Mouse (Mus musculus): ENCODE results near the gene Mcm2. TPM values are rescaled to one million over a fixed set of nuclear protein-coding genes. Genes with fewer than 3 reads are reported as not detected.

Gene Mcm2
- polyA plus RNA-seq, 1 experiment, result 128 TPM

DNA sequence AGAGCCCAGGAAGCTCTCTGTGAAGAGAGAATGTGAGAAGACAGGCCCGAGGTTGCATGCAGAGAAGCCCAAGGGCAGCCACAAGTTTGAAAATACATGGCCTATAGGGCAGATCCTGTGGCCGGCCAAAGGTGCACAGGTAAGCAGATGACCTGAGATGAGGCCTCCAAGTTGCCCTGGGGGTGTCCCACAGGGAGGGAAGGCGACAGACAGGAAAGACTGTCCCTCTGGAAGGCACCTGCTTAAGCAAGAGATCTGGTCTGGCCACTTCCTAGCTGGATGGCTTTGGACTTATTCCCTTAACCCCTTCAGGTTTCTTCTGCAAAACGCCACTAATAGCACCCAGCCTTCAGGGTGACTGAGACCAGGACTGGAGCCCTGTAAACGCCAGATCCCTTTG, 2.9 kb upstream of the Mcm2 start:
- peak overlapping the region; percentile 81 for H3K4me3 ChIP-seq (replicated peaks)
- TF ChIP-seq GATA1 (IDR thresholded peaks at IDR 0.05; ENCODE audit: low read length), result no peak
- no peak for TF ChIP-seq TAL1 (IDR thresholded peaks at IDR 0.05; ENCODE audit: low read length)
- H3K27me3 ChIP-seq (ENCODE audit: control insufficient read depth), result no peaks in the 10 kb centered on the region
- H3K9me3 ChIP-seq (ENCODE audit: control insufficient read depth, low read length), result no peaks in the 10 kb centered on the region
- H3K4me1 ChIP-seq (ENCODE audit: control insufficient read depth), result peaks cover 84% of the 10 kb centered on the region
- peaks cover 47% of the 10 kb centered on the region for H3K36me3 ChIP-seq (ENCODE audit: control insufficient read depth)

DNA sequence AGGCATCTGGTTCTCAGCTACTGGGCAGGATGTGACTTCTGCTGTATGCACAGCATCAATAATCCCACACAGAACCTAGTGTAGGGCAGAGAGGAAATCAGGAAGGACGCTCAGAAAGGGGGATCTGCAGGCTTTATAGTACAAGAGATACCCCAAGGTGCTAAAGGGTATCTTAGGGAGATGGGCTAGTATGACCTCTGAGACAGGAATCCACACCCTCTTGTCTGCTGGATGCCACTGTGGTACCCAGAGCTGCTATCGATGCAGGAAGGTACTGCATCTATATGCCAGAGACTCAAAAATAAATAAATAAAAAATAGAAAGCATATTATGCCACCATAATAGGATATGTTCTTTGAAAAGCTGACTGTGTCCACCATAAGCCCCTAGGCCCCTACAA, 1.0 kb upstream of the Mcm2 start:
- Histone ChIP-seq H3K9me3 (ENCODE audit: control insufficient read depth, low read length) (no peaks in the 10 kb centered on the region), H3K27me3 (ENCODE audit: control insufficient read depth) (no peaks in the 10 kb centered on the region), H3K36me3 (ENCODE audit: control insufficient read depth) (peaks cover 47% of the 10 kb centered on the region), H3K4me3 (replicated peaks) (no peak overlapping the region), H3K4me1 (ENCODE audit: control insufficient read depth) (peaks cover 84% of the 10 kb centered on the region)
- TF ChIP-seq TAL1 (IDR thresholded peaks at IDR 0.05; ENCODE audit: low read length) (no peak), GATA1 (IDR thresholded peaks at IDR 0.05; ENCODE audit: low read length) (no peak)

DNA sequence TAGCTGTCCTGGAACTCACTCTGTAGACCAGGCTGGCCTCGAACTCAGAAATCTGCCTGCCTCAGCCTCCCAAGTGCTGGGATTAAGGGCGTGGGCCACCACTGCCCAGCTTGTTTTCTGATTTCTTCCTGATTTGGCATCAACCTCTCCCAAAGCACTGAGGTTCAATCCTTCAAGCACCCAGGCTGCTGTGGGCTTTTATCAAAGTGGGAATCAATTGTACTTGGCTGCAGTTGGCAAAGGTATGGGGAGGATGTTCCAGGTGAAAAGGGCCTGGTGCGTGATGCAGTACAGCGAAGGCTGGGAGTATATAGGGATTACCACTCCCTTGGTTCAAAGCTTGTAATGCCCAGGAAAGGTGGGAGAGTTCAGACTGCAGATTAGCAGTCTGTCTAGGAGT, 506 bp upstream of the Mcm2 start:
- no peak for TF ChIP-seq GATA1 (IDR thresholded peaks at IDR 0.05; ENCODE audit: low read length)
- no peak for TF ChIP-seq TAL1 (IDR thresholded peaks at IDR 0.05; ENCODE audit: low read length)
- Histone ChIP-seq H3K4me3 (replicated peaks) (peak overlapping the region; percentile 93), H3K27me3 (ENCODE audit: control insufficient read depth) (no peaks in the 10 kb centered on the region), H3K36me3 (ENCODE audit: control insufficient read depth) (peaks cover 47% of the 10 kb centered on the region), H3K4me1 (ENCODE audit: control insufficient read depth) (peaks cover 84% of the 10 kb centered on the region), H3K9me3 (ENCODE audit: control insufficient read depth, low read length) (no peaks in the 10 kb centered on the region)

DNA sequence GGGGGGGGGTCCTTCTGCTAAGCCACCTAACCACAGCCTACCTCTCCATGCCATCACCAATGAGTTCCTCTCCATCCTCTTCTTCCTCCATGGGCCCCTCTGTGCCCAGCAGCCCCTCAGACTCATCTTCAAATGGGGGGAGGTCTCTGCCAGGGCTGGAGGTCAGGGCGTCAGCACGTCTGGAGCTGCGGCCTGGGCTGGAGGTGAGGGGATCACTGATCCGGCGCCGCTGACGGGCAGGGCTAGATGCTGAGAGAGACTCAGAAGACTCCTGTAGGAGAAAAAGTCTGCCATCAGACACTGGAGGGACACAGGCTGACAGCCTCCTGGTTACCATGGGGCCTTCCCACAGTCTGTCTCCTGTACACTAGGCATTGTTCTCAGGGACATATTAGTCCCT, 1.3 kb downstream of the Mcm2 start:
- Histone ChIP-seq H3K9me3 (ENCODE audit: control insufficient read depth, low read length) (no peaks in the 10 kb centered on the region), H3K36me3 (ENCODE audit: control insufficient read depth) (peaks cover 54% of the 10 kb centered on the region), H3K4me3 (replicated peaks) (peak overlapping the region; percentile 93), H3K27me3 (ENCODE audit: control insufficient read depth) (no peaks in the 10 kb centered on the region), H3K4me1 (ENCODE audit: control insufficient read depth) (peaks cover 85% of the 10 kb centered on the region)
- TF ChIP-seq GATA1 (IDR thresholded peaks at IDR 0.05; ENCODE audit: low read length), result no peak
- no peak for TF ChIP-seq TAL1 (IDR thresholded peaks at IDR 0.05; ENCODE audit: low read length)

DNA sequence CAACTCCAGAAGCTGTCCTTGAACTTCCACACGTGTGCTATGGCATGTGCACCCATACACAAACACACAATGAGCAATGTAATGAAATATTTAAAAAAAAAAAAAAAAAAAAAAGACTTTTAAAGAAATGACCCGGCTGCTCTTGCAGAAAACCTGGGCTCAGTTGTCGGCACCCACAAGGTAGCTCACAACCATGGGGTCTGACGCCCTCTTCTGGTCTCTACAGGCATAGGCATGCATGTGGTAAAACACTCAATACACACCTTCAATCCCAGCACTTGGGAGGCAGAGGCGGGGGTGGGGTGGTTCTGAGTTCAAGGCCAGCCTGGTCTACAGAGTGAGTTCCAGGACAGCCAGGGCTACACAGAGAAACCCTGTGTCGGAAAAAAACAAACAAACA, 2.6 kb downstream of the Mcm2 start:
- Histone ChIP-seq H3K4me3 (replicated peaks) (peak overlapping the region; percentile 93), H3K4me1 (ENCODE audit: control insufficient read depth) (peaks cover 83% of the 10 kb centered on the region), H3K36me3 (ENCODE audit: control insufficient read depth) (peaks cover 67% of the 10 kb centered on the region), H3K9me3 (ENCODE audit: control insufficient read depth, low read length) (no peaks in the 10 kb centered on the region), H3K27me3 (ENCODE audit: control insufficient read depth) (no peaks in the 10 kb centered on the region)
- no peak for TF ChIP-seq GATA1 (IDR thresholded peaks at IDR 0.05; ENCODE audit: low read length)
- TF ChIP-seq TAL1 (IDR thresholded peaks at IDR 0.05; ENCODE audit: low read length), result no peak

DNA sequence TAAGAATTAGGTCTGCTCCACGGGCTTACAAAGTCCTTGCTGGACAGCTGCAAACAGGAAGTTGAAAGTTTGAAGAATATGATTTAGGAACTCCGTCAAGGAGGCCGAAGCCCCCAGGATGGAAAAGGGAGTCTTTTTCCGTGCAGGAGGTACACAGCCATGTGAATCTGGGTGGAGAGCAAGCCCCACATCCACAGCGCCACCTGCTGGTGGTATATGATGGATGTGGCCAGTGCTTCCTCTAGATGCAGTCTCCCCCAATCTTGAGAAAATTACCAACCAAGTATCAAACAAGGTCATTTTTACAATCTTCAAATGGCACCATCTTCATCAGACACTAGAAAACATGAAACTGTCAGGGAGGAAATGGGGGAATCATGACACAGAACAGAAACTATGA, 5.0 kb downstream of the Mcm2 start:
- Histone ChIP-seq H3K4me1 (ENCODE audit: control insufficient read depth) (peaks cover 69% of the 10 kb centered on the region), H3K9me3 (ENCODE audit: control insufficient read depth, low read length) (no peaks in the 10 kb centered on the region), H3K4me3 (replicated peaks) (no peak overlapping the region), H3K36me3 (ENCODE audit: control insufficient read depth) (peaks cover 91% of the 10 kb centered on the region), H3K27me3 (ENCODE audit: control insufficient read depth) (no peaks in the 10 kb centered on the region)
- TF ChIP-seq GATA1 (IDR thresholded peaks at IDR 0.05; ENCODE audit: low read length) (no peak), TAL1 (IDR thresholded peaks at IDR 0.05; ENCODE audit: low read length) (no peak)

DNA sequence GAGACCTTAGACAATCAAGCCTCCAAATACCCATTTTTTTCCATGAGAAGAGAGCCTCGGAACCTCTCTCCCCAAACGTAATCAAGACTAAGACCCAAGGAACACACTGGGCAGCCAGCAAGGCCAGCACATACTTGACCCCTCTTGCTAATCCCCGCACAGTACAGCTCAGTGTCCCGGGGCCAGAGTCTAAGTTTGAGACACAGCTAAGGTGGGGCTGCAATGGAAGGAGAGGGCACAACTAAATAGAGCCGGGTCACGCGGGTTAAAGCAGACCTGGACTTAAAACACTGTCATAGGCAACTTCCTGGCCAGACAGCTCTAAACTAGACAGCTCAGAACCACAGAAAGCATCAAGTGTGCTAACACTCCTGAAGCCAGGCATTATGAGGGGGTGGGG, 7.7 kb downstream of the Mcm2 start:
- Histone ChIP-seq H3K27me3 (ENCODE audit: control insufficient read depth) (no peaks in the 10 kb centered on the region), H3K4me1 (ENCODE audit: control insufficient read depth) (peaks cover 64% of the 10 kb centered on the region), H3K4me3 (replicated peaks) (no peak overlapping the region), H3K36me3 (ENCODE audit: control insufficient read depth) (peaks cover 100% of the 10 kb centered on the region), H3K9me3 (ENCODE audit: control insufficient read depth, low read length) (no peaks in the 10 kb centered on the region)
- TF ChIP-seq GATA1 (IDR thresholded peaks at IDR 0.05; ENCODE audit: low read length), result no peak
- no peak for TF ChIP-seq TAL1 (IDR thresholded peaks at IDR 0.05; ENCODE audit: low read length)

DNA sequence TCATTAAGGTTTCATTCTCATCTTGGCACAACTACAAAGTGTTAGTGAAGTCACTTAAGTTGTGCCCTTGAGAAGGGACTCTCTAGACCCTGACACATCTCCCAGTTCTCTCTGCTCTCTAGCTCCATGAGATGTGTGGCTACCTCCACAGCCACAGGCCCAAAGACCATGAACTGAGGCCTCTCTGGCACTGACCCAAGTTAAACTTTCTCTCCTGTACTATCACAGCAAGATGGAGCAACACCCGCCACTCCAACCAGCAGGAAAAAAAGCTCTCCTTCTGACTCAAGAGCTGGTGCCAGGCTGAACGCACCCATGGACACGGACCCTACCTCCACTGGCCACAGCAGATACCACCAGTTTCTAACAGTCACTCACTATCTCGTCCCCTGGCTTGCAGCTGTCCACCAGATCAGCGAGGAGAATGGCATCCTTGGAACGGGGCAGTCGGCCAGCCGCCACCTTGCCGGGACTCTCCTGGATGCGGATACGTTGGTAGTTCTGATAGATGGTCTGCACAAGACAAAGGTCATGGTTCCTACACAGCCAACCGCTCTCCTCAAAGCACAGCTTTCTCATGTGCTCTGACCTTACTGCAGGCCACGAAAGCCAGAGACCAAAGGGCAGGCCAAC, 9.1 kb downstream of the Mcm2 start:
- TF ChIP-seq TAL1 (IDR thresholded peaks at IDR 0.05; ENCODE audit: low read length), result no peak
- no peak for TF ChIP-seq GATA1 (IDR thresholded peaks at IDR 0.05; ENCODE audit: low read length)
- Histone ChIP-seq H3K27me3 (ENCODE audit: control insufficient read depth) (no peaks in the 10 kb centered on the region), H3K36me3 (ENCODE audit: control insufficient read depth) (peaks cover 100% of the 10 kb centered on the region), H3K9me3 (ENCODE audit: control insufficient read depth, low read length) (no peaks in the 10 kb centered on the region), H3K4me3 (replicated peaks) (no peak overlapping the region), H3K4me1 (ENCODE audit: control insufficient read depth) (peaks cover 63% of the 10 kb centered on the region)

DNA sequence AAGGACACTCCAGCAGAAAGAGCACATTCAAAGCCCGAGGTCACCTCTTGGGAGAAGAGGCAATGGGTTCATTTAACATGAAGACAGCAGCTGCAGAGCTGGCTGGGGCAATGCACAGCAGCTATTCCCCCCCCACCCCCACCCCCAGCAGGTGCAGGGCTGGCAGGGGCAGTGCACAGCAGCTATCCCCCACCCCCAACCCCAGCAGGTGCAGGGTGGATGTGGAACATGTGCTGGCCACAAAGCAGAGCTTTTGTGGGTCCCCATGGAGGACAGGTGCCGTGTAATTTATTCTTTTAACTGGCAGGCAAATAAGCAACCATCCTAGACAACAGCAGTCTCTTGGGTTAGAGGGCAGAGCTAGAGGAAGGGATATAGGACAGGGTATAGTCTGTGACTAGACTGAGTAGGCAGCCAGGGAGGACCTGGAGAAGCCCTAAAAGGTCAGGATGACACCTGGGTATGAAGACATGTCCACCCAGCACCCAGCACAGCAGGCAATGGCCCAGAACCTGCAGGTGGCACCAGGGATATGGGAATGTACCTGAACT, 12.1 kb downstream of the Mcm2 start:
- no peak overlapping the region for H3K4me3 ChIP-seq (replicated peaks)
- TF ChIP-seq TAL1 (IDR thresholded peaks at IDR 0.05; ENCODE audit: low read length) (no peak), GATA1 (IDR thresholded peaks at IDR 0.05; ENCODE audit: low read length) (no peak)
- H3K9me3 ChIP-seq (ENCODE audit: control insufficient read depth, low read length), result no peaks in the 10 kb centered on the region
- peaks cover 100% of the 10 kb centered on the region for H3K36me3 ChIP-seq (ENCODE audit: control insufficient read depth)
- H3K4me1 ChIP-seq (ENCODE audit: control insufficient read depth), result peaks cover 46% of the 10 kb centered on the region
- H3K27me3 ChIP-seq (ENCODE audit: control insufficient read depth), result no peaks in the 10 kb centered on the region
